Mouse (Mus musculus) splenic B cell, adult 2 months (primary cell): Measurements from ENCODE around the gene Ostc.

Experiments
- DNase-seq: peaks from one replicate; pipeline ENCODE4 v3.0.0-alpha.2; 2011; ENCODE audit warnings: low read depth, low spot score
- H3K27me3 ChIP-seq: 2 replicates; pipeline ENCODE4 v1.6.1; 2012; ENCODE audit warnings: mild to moderate bottlenecking, low read length, moderate library complexity, mixed read lengths; ENCODE audit not compliant: control insufficient read depth, poor library complexity, insufficient read depth, severe bottlenecking
- H3K36me3 ChIP-seq: 2 replicates; pipeline ENCODE4 v1.6.1; 2012; ENCODE audit warnings: mild to moderate bottlenecking, low read length, moderate library complexity, mixed read lengths; ENCODE audit not compliant: control insufficient read depth, poor library complexity, insufficient read depth, severe bottlenecking

Ostc gene

GRCm38 (mm10) chr3:130689630-130690029 lies 19.6 kb downstream of the Ostc start:
- DNase-seq = peak; percentile 72
- Histone ChIP-seq H3K36me3 (no peaks in the 10 kb centered on the region), H3K27me3 (no peaks in the 10 kb centered on the region)

DNA sequence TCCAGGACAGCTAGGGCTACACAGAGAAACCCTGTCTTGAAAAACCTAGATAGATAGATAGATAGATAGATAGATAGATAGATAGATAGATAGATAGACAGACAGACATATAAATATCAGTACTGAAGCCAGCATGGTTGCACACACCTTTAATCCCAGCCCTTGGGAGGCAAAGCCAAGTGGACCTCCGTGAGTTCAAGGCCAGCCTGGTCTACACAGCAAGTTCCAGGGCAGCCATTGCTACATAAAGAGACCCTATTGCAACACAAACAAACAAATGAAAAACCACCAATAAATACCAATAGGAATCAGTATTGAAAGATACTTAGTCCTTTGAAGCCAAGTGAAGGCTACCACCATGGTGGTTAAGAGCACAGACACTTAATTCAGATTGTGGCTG lies 22.2 kb downstream of the Ostc start:
- Histone ChIP-seq H3K36me3 (no peaks in the 10 kb centered on the region), H3K27me3 (no peaks in the 10 kb centered on the region; the same call in 1 of the 2 replicates)
- DNase-seq = no peak

GRCm38 (mm10) chr3:130685014-130685366 lies 24.3 kb downstream of the Ostc start:
- no peak for DNase-seq
- H3K27me3 ChIP-seq = no peaks in the 10 kb centered on the region; the same call in none of the 2 replicates

GRCm38 (mm10) chr3:130684276-130685013 lies 24.8 kb downstream of the Ostc start:
- no peaks in the 10 kb centered on the region; the same call in none of the 2 replicates for H3K27me3 ChIP-seq
- no peaks in the 10 kb centered on the region for H3K36me3 ChIP-seq
- DNase-seq = no peak

More at GRCm38 (mm10) chr3:130685014-130685366, 24.3 kb downstream of the Ostc start:
- no peaks in the 10 kb centered on the region for H3K36me3 ChIP-seq

- no peaks in the 10 kb centered on the region; the same call in none of the 2 replicates for H3K27me3 ChIP-seq
- no peaks in the 10 kb centered on the region for H3K36me3 ChIP-seq
- DNase-seq = no peak
These were observed 25.4 kb downstream of the Ostc start for GRCm38 (mm10) chr3:130683836-130684235.

DNA sequence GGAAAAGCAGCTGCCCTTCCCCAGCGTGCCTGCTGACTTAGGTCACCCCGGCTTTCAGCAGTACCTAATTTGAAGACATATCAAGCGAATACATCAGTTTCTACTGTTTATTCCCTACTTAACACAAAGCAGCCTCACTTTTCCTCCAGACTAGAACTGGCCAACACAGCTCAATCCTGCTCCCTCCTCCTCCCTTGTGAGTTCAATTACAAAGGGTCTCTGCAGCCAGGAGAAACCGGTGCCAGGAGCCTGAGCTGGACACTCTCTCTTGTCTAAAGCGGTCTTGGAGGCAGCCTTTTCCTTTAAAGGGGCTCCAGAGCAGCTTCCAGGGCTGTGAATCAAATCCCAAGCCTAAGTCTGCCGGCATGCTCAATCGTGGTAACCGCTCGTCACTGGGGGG lies 27.1 kb downstream of the Ostc start:
- Histone ChIP-seq H3K27me3 (no peaks in the 10 kb centered on the region; the same call in none of the 2 replicates), H3K36me3 (no peaks in the 10 kb centered on the region)
- no peak for DNase-seq

DNA sequence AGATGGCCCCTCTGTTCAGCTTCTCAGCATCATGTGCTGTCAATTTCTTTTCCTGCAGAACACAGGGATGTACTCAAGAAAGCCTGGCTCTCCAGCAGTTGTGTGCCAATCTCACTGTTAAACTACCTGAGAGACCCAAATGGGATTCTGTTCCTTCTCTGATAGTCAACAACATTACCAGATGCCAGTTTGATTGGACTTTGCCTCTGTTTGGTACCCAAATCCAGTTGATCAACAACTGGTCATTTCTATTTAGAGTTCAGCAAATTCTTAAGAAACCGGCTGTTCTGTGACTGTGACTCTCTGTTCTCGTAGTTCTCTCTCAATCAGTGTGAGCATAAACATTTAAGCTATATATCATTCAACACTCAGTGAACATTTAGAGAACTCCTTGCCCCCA lies 28.0 kb downstream of the Ostc start:
- Histone ChIP-seq H3K27me3 (no peaks in the 10 kb centered on the region; the same call in none of the 2 replicates), H3K36me3 (no peaks in the 10 kb centered on the region)
- no peak for DNase-seq

DNA sequence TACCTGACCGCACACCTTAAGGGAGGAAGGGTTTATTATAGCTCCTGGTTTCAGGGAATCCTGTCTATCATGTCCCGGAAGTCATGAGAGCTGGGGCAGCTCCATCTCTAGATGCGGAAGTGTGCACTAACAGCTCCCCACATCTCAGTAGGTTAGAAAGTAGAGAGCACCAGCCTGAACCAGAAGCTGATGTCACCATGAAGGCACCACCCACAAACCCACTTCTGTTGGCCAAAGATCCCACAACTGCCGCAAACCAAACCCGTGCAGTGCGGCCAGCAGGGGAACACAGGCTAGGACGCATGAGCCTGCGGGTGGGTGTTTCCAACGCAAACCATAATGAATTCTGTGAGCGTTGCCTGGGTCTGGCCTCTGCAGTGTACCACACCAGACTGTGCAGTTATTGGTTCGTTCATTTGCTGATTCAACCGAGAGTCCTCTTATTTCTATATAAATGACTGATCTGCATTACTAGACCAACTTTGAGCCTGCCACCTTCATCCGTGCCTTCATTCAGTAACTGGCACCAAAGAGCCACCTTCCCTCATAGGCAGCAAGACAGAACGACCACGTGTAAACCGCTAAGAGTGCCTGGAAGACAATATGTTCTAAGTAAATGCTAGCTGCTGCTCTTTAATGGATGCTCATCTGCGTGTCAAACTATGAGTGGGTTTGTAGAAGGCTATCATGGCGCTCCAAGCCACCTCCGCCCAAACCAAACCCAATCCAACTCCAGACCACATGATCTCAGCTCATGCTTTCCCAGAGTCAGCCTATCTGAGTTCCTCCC lies 31.4 kb downstream of the Ostc start:
- Histone ChIP-seq H3K27me3 (no peaks in the 10 kb centered on the region; the same call in none of the 2 replicates), H3K36me3 (no peaks in the 10 kb centered on the region)
- DNase-seq = no peak

DNA sequence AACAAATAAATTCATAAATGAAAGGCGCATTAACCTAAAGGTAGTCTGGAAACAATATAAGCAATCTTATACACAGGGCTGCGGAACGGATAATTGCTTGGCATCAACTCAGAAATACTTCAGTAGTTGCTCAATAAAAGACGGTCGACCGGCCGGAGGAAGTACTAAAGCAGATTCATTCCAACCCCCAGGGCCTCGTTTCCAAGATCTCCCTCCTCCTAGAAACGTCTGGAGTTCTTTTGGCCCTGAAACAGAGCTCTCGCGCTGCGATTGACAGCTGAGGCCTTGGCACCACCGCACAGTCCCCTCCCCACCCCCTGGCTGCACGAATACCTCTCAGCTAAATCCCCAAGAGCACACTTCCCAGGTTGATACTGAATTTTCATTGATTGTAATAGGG lies 38.0 kb downstream of the Ostc start:
- no peaks in the 10 kb centered on the region for H3K27me3 ChIP-seq
- no peaks in the 10 kb centered on the region for H3K36me3 ChIP-seq
- no peak for DNase-seq

DNA sequence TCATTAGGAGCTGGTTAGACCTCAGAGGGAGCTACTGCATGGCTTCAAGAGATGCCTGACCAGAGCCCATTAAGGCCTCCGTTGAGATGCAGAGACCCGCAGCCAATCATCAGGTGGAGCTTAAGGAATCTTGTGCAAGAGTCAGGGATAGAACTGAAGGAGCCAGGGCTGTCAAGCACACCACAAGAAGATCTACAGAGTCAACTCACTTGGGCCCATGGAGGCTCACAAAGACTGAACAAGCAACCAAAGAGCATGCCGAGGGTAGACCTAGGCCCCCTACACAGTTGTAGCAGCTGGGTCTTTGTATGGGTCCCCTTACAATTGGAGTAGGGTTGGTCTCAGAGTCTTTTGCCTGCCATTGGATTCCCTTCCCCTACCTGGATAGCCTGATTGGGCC lies 46.7 kb downstream of the Ostc start:
- Histone ChIP-seq H3K27me3 (no peaks in the 10 kb centered on the region), H3K36me3 (no peaks in the 10 kb centered on the region)
- DNase-seq = no peak

DNA sequence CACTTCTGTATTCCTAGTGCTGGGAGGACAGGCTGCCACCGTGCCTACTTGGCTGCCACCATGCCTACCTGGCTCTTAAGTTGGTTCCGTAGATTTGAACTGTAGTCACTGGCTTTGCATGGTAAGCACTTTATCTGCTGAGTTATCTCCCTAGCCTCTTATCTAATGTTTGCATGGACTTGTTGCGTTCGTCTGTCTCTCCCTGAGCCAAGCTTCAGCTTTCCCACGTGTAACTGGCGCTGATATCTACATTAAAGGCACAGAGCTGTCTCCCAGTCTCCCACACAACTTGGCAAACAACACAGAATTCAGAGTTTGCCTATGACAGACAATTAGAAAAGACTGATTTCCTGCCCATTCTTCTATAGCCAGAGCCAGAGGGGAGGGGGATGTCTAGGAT lies 48.6 kb downstream of the Ostc start:
- Histone ChIP-seq H3K27me3 (no peaks in the 10 kb centered on the region), H3K36me3 (no peaks in the 10 kb centered on the region)
- DNase-seq = no peak

- H3K27me3 ChIP-seq = no peaks in the 10 kb centered on the region
- no peaks in the 10 kb centered on the region for H3K36me3 ChIP-seq
- DNase-seq = no peak
These were observed 59.7 kb downstream of the Ostc start for GRCm38 (mm10) chr3:130649569-130649968.

DNA sequence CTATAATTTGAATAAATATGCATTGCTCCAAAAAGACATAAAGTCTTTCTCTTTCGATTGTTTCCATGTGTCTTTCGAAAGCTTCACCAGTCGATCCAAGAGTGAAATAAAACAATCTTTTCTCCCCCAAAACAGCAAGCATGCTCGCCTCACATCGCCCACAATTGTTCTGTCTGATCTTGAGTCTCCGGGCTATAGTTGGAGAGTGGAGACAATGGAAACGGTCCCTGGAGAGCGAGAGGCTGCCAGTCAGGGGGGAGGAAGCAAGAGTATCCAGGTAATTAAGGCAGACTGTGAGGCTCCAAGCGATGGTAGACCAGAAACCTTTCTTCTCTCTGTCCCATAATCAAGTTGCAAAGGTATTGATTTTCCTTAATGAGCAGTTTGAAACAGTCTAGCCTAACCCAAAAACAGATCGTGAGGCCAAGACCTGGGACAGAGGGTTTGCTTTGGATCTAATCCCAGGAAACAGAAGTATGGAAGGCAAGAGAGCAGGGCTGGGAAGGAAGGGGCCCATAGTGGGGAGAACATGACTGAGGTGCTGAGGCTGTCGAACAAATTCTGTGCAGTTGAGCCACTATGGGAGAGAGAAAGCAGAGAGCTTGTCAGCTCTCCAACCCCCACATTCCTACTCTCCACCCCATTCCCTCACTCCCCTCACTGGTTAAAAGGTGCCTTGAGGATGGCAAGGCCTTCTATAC lies 63.0 kb downstream of the Ostc start:
- no peak for DNase-seq
- Histone ChIP-seq H3K36me3 (no peaks in the 10 kb centered on the region), H3K27me3 (no peaks in the 10 kb centered on the region)
